ENCODE assay signal across 22 mouse cellular contexts in genomic region chr12:78901467-78901866, GRCm38 (mm10). TPM values are rescaled to one million over a fixed set of nuclear protein-coding genes. Genes with fewer than 3 reads are reported as not detected.
DNase-seq lines count a peak whose midpoint lies in the region; ATAC-seq lines count a peak whose summit lies in the region.
"Had no signal": no experiment of that assay in that cellular context is flagged by ENCODE, and none has a peak within 500 bp of the region (broad histone marks: within the 10 kb centered on the region; RNA-seq: fewer than 3 reads in every experiment).

No protein-coding gene starts in this region.

- H3K9ac ChIP-seq in heart, embryonic 13.5 days: no peak overlapping the region
- H3K9ac ChIP-seq: embryonic facial prominence, embryonic 15.5 days; hindbrain, embryonic 14.5 days; intestine, embryonic 15.5 days had no signal

- DNase-seq in heart, adult 18-20 months: no peak
- DNase-seq in B cell, adult 2 months: peak; percentile 73 to 78
- DNase-seq in left cerebral cortex, postnatal 36 days (ENCODE audit: low spot score in 2 of 2): no peak
- DNase-seq in adrenal gland, postnatal 25 days: no peak
- DNase-seq: adrenal gland, postnatal 10 days; cerebellum, adult 11-12 months; cerebellum, adult 9-10 months; cerebellum, postnatal 25 days; gastrocnemius, postnatal 36 days; heart, postnatal 10 days had no signal

- 0 out of 2 replicates have a peak overlapping the region, but pooled peaks have one; percentile 1 for H3K4me2 ChIP-seq in heart, embryonic 13.5 days
- H3K4me2 ChIP-seq: embryonic facial prominence, embryonic 15.5 days; hindbrain, embryonic 14.5 days; intestine, embryonic 15.5 days had no signal

- no peaks in the 10 kb centered on the region for H3K36me3 ChIP-seq in heart, embryonic 13.5 days
- H3K36me3 ChIP-seq: embryonic facial prominence, embryonic 15.5 days; forebrain, embryonic 10.5 days; G1E; hindbrain, embryonic 10.5 days; intestine, embryonic 15.5 days had no signal

- ATAC-seq in heart, embryonic 13.5 days (ENCODE audit: extremely low read depth, insufficient number of reproducible peaks, low FRiP score, low TSS enrichment): no peak
- 0 out of 2 replicates have a peak, but pooled peaks have one; percentile 42 for ATAC-seq in common myeloid progenitor, adult 5-6 weeks (replicated peaks; ENCODE audit: low read depth, poor library complexity, severe bottlenecking)
- ATAC-seq in monocyte, adult 5-6 weeks (replicated peaks; ENCODE audit: insufficient number of reproducible peaks, low FRiP score, low TSS enrichment, poor library complexity, severe bottlenecking): 0 out of 2 replicates have a peak, but pooled peaks have one; percentile 24
- ATAC-seq: forebrain, embryonic 14.5 days; intestine, embryonic 15.5 days had no signal

- no peak overlapping the region for H3K27ac ChIP-seq in heart, embryonic 13.5 days (replicated peaks)
- H3K27ac ChIP-seq: embryonic facial prominence, embryonic 15.5 days; forebrain, embryonic 10.5 days; hindbrain, embryonic 10.5 days; hindbrain, embryonic 14.5 days; intestine, embryonic 15.5 days had no signal

- 0 out of 2 replicates have a peak, but pooled peaks cover 9% of the 10 kb centered on the region for H3K27me3 ChIP-seq in heart, embryonic 13.5 days (replicated peaks)
- H3K27me3 ChIP-seq: embryonic facial prominence, embryonic 15.5 days; intestine, embryonic 15.5 days had no signal

- intact Hi-C loops in left cerebral cortex, postnatal 36 days (cut with DNase I): no loop called here

- no peak overlapping the region for H3K4me3 ChIP-seq in heart, embryonic 13.5 days
- H3K4me3 ChIP-seq: embryonic facial prominence, embryonic 15.5 days; erythroblast, embryonic 14.5 days; forebrain, embryonic 10.5 days; hindbrain, embryonic 10.5 days; intestine, embryonic 15.5 days had no signal

- peaks cover 4% of the 10 kb centered on the region for H3K4me1 ChIP-seq in heart, embryonic 13.5 days
- H3K4me1 ChIP-seq: embryonic facial prominence, embryonic 15.5 days; intestine, embryonic 15.5 days had no signal

- 85% methylated on average over 5 of the region's 5 CpGs for WGBS in heart, embryonic 13.5 days

- H3K9me3 ChIP-seq in heart, embryonic 13.5 days: no peaks in the 10 kb centered on the region
- H3K9me3 ChIP-seq: embryonic facial prominence, embryonic 15.5 days; forebrain, embryonic 10.5 days; G1E; hindbrain, embryonic 10.5 days; intestine, embryonic 15.5 days had no signal

RNA-seq across cellular contexts. Expression of gene Plek2, which starts 5.3 kb away (rescaled TPM):
- polyA plus RNA-seq in heart, embryonic 13.5 days (2015; fragmentation: Nextera tagmentation; extraction: Ambion mirVana): 6.2 and 7.7 TPM in 2 replicates
- total RNA-seq in heart, adult 18-20 months (2021): under 1 TPM; 0.17 to 0.46 TPM
- total RNA-seq in common myeloid progenitor, adult 5-6 weeks (2017): not detected in 2 replicates
- total RNA-seq in monocyte, adult 5-6 weeks (2017): not detected in 3 replicates
- total RNA-seq in left cerebral cortex, postnatal 36 days (2021): not detected
- not detected in 2 replicates for total RNA-seq in adrenal gland, postnatal 25 days (2021)
- total RNA-seq: G1E; gastrocnemius, adult 8-10 months had no signal
- polyA plus RNA-seq: G1E had no signal

RNA-seq across cellular contexts. Expression of gene Eif2s1, which starts 39.8 kb away (rescaled TPM):
- 152 and 167 TPM in 2 replicates for polyA plus RNA-seq in heart, embryonic 13.5 days (2015; fragmentation: Nextera tagmentation; extraction: Ambion mirVana)
- total RNA-seq in heart, adult 18-20 months (2021): 10 to 100 TPM; 48.4 to 54.6 TPM
- 123 and 125 TPM in 2 replicates for total RNA-seq in common myeloid progenitor, adult 5-6 weeks (2017)
- total RNA-seq in monocyte, adult 5-6 weeks (2017): 55.0 to 78.3 TPM (median 61.4 TPM) in 3 replicates
- 10 to 100 TPM; 44.8 to 49.8 TPM for total RNA-seq in left cerebral cortex, postnatal 36 days (2021)
- total RNA-seq in adrenal gland, postnatal 25 days (2021): 88.3 and 95.0 TPM in 2 replicates

RNA-seq across cellular contexts. Expression of gene Atp6v1d, which starts 40.0 kb away (rescaled TPM):
- 67.6 and 68.8 TPM in 2 replicates for polyA plus RNA-seq in heart, embryonic 13.5 days (2015; fragmentation: Nextera tagmentation; extraction: Ambion mirVana)
- 10 to 100 TPM; 82.5 to 86.7 TPM for total RNA-seq in heart, adult 18-20 months (2021)
- 17.8 and 32.9 TPM in 2 replicates for total RNA-seq in common myeloid progenitor, adult 5-6 weeks (2017)
- total RNA-seq in monocyte, adult 5-6 weeks (2017): 51.9 to 61.1 TPM (median 55.7 TPM) in 3 replicates
- 100 to 1,000 TPM; 288 to 293 TPM for total RNA-seq in left cerebral cortex, postnatal 36 days (2021)
- total RNA-seq in adrenal gland, postnatal 25 days (2021): 71.8 and 76.4 TPM in 2 replicates

Comparison
In these comparisons a context has a peak if more than half of its experiments do, and no peak if none do; other contexts are left out.
1. DNase-seq: peak in B cell, adult 2 months (2 of 2); none in heart, adult 18-20 months (0 of 2), left cerebral cortex, postnatal 36 days (0 of 2) and adrenal gland, postnatal 25 days (single experiment).